Mouse (Mus musculus) heart, postnatal 14 days (tissue): ENCODE results near the gene Pik3r6. TPM values are rescaled to one million over a fixed set of nuclear protein-coding genes. Genes with fewer than 3 reads are reported as not detected.

Source experiments
- DNase-seq, 2 experiments: peaks; one replicate each; pipeline ENCODE4 v3.0.0; 2021 to 2022
- intact Hi-C: fragments of 180-260 bp; cut with DNase I; formaldehyde crosslinking; loops from one replicate; pipeline ENCODE4 v1.15.1; 2025
- total RNA-seq, 2 experiments: library from RNA; stranded (reverse); gene quantifications; 2 replicates each; pipeline ENCODE4 v1.2.3; 2021

Pik3r6 gene
- total RNA-seq, 2 experiments from 2014 or later, result 8.7 to 9.2 TPM

DNA sequence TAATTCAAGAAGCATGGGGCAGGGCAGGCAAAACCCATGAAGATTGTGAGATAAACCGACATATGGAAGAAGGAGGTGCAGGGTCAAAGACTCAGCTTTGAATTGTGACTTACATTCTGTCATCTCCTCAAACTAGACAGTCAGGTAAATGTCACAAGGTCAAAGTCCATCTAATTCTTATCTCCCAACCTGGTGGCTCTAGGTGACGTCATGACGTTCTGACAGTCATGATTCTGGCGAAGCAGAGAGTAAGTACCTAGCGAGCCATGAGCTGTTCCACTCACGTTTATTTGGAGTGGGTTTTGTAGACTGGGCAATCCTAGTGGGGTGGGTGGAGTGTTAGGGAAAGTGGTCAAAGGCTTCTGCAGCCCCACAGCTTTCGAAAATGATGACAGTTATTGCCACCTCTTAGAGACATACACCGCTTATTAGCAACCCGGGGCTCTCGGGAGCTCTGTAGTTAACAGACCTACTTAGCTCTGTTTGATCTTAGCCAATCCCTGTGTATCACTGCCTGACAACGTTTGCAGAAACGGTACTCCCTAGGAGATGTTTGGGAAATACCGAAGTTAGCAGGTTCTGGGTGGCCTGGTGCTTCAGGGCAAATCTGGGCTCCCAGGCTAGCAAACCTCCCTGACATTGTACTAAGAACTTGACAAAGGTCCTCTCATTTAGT lies 61.7 kb downstream of the Pik3r6 start:
- intact Hi-C loops, result loop anchor here (5.0 kb wide), 3 partner anchors 158 to 308 kb away; partner anchors contain the start of gene Ndel1
- no peak for DNase-seq

DNA sequence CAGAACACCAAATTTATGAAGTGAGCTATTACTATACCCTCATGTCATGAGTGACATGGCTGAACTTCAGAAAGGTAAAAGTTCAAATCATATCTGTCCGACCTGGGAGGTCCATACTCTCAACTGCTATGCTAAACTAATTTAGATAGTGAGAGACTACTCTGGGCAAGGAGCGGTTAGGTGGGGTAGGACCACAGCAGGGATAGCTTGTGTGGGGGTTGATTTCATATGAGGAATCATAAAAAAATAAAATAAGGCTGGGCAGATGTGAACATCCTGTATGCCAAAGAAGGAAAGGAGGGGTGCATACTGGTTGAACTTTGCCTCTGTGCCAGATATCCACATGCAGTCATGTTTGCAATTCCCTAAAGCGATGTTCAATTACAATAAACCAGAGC lies 62.2 kb downstream of the Pik3r6 start:
- intact Hi-C loops, result loop anchor here (5.0 kb wide), 3 partner anchors 157 to 307 kb away; partner anchors contain the start of gene Ndel1
- no peak for DNase-seq

DNA sequence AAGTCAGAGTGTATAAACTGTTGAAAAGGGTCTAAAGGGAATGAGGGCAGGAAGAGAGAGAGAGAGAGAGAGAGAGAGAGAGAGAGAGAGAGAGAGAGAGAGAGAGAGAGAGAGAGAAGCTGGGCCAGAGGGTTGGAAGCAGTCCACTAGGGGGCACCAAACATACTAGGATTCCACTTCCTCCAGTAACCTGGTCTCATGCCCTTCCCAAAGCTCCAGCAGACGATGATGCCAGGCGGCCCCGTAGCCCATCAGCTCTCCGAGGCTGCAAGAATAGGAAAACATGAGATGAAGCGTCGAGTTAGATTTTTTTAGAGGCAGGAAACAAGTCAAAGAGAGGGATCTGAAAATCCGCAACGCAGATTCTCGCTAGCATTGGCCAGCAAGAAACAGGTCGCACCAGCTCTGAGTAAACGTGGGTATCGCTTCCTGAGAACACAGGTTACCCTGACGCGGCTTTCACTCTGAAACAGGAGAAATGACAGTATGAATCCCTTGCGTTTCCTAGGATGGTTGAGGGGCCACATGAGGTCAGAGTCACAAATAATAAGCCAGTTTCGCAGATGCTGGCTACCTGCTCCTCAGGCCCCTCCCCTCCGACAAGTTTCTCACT lies 63.7 kb downstream of the Pik3r6 start:
- intact Hi-C loops, result loop anchor here (5.0 kb wide), 3 partner anchors 156 to 306 kb away; partner anchors contain the start of gene Ndel1
- peak; percentile 67 to 87 for DNase-seq

DNA sequence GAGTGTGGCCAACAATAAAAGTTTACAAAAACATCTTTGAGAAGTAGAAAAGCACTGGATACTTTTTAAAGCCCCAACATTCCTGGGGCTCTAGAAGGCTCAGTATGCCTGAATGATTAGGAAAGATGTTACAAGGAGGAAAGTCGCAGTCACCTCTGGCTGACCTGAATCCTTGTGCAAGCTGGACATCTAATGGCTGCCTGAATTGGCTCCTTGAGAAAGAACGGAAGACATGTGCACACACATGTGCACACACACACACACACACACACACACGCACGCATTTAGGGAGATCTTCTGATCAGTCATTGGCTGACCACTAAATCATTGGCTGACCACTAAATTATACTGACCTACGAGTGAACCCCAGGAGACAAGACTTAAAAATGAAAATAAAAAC lies 68.0 kb downstream of the Pik3r6 start:
- intact Hi-C loops, result no loop called here
- no peak for DNase-seq

DNA sequence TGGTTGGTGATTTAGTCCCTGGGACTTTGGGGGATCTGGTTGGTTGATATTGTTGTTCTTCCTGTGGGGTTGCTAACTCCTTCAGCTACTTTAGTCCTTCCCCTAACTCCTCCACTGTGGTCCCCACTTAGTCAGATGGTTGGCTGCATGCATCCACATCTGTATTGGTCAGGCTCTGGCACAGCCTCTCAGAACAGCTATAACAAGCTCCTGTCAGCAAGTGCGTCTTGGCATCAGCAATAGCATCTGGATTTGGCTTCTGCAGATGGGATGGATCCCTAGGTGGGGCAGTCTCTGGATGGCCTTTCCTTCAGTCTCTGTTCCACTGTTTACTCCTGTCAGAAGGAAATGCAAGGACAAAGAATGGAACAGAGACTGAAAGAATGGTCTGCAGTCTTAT lies 74.3 kb downstream of the Pik3r6 start:
- intact Hi-C loops, result no loop called here
- DNase-seq, result no peak

DNA sequence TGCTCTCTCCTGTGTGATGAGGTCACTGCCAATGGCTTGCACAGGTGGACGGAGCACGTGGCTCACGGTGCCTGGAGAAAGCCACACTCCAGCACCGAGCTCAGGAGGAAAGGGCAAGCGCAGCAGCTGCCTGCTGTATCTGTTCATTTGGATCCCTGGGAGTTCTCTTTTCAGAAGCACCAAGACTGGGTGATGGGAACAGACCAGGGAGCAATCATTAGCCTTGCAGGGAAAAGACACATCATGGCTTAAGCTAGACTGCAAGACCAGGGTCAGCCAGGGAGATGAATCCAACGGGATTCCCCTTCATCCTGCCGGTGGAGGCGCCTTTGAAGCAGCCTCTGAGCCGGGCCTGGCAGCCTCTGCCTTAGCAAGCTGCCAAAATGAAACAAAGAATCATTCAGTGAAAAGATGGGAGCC lies 76.7 kb downstream of the Pik3r6 start:
- intact Hi-C loops, result no loop called here
- DNase-seq, result peak; percentile 32 to 60

DNA sequence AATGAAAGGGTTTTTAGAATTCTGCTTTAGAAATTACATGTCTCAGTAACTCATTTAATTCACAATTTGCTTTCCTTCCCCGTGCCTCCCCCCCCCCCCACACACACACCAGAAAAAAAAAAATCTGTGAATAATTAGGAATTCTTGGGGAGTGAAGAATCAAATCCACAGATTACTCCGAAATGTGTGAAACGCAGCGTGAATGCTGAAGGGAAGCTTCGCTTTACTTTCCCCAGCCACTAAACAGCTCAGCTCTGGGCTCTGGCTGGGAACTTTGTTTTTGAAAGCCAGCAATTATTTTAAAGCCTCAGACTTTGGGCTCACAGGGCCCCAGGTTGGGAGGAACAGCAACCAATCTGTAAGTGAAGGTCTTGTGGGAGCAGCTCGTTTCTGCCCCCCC lies 77.7 kb downstream of the Pik3r6 start:
- intact Hi-C loops, result no loop called here
- no peak for DNase-seq

DNA sequence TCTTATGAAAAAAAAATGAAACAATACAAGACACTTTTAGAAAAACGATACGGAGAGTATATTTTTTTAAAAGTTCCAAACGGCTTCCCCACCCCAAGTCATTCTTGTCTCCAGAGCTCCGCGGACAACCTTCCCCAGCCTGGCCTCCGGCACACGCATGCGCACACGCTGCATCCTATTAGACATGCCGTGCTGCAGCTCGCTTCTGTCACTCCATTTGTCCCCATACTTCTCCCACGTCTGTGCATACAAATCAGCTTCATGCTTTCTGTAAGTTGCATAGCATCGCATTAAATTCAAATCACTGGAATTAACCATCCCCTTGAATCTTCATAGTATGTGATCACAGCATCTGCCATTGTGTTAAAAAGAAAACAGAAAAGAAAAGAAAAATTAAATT lies 80.4 kb downstream of the Pik3r6 start:
- intact Hi-C loops, result no loop called here
- DNase-seq, result no peak

DNA sequence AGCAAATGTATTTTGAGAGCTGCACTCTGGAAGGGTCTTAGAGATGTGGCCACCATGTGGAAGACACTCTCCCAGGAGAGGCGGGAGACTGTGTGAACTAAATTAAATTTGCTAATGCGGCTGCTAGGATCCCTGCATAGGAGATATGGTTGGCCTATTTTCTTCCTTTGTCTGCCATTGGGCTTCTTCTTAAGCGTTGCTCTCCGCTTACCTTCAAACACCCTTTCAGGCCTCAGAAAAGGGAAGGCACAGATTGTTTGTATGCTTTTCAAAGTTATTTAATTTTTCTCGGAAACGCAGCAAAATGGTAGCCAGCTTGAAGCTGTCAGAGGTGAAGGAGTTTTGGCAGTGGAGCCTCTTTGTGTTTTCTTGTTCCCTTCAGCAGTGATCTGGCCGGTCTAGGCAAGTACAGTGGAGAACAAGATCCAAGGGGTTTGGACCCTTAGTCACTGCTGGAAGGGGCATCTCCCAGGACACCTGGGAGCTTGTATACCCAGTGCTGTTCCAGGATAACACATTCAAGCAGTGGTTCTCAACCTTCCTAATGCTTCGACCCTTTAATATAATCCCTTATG lies 81.2 kb downstream of the Pik3r6 start:
- intact Hi-C loops, result no loop called here
- DNase-seq, result peak; percentile 31 to 47

DNA sequence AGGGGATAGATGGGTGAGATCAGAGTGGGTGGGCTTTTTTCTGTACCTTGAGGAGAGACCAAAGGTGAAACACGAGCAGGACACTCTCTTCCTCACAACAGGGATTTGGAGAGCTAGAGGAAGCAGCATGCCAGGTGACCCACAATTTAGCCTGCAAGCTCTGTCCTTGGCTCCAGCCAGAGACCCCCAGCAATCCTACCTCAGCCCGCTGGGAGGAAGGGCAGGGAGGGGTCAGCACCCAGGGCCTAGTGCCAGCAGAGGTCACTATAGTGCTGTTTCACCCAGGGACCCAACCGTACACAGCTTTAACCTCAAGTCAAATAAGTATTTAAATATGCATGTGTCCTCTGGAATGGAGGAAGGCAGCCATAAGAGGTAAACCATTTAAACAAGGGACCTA lies 83.1 kb downstream of the Pik3r6 start:
- intact Hi-C loops, result loop anchor here (5.0 kb wide), 3 partner anchors 106 to 221 kb away; partner anchors contain the start of gene Myh10
- DNase-seq, result peak; percentile 26 to 40

DNA sequence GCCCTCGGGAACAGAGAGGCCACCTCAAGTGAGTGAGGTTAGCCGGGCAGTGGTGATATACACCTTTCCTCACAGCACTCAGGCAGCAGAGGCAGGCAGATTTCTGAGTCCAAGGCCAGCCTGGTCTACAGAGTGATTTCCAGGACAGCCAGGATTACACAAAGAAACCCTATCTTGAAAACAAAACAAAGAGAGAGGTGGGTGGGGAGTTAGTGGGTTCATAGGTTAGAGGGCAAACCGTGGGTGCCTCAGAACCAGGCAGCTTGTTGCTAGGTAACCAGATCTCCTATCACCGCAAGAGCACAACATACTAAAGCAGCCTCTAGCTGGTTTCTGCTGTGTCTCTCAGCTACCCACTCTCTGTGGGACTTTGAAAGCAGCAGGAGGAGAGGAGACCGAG lies 83.9 kb downstream of the Pik3r6 start, which contains the start of gene Ccdc42:
Ccdc42 (plus strand) TSS at position 301 of the 400 bp plus-strand sequence.
- intact Hi-C loops, result loop anchor here (5.0 kb wide), 3 partner anchors 106 to 221 kb away; partner anchors contain the start of gene Myh10
- no peak for DNase-seq

DNA sequence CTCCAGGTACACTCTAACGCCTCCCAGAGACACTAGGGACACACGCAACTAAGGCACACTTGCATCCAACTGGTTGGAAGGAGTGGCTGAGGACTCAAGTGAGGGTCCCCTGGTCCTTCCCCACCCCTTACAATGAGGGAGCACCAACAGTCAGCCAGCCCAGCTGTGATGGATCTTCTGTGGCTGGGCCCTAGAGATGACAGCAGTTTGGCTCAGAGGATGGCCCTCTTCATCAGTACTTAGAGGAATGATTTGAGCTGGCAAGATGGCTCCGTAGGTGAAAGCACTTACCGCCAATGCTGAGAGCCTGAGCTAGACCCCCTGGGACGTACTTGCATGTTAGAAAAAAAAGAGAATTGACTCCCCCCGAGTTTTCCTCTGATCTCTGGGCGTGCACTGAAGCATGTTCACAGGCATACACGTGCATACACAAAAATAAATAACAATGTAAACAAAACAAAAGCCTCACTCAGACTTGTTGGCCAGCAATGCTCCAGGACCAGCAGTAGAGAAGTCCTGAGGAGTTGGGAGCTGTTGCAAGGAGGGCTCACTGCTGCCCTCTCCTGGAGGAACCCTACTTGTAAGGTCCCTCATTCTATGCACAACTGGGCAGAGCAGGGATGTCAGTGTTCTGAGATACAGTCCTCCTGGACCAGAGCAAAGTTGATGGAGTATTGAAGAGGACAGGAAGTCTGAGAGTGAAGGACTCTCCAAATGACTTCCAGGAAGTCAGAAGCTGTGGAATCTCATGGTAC lies 86.4 kb downstream of the Pik3r6 start:
- DNase-seq, result peak; percentile 85 to 92
- intact Hi-C loops, result loop anchor here (5.0 kb wide), 3 partner anchors 103 to 218 kb away; partner anchors contain the start of gene Myh10

DNA sequence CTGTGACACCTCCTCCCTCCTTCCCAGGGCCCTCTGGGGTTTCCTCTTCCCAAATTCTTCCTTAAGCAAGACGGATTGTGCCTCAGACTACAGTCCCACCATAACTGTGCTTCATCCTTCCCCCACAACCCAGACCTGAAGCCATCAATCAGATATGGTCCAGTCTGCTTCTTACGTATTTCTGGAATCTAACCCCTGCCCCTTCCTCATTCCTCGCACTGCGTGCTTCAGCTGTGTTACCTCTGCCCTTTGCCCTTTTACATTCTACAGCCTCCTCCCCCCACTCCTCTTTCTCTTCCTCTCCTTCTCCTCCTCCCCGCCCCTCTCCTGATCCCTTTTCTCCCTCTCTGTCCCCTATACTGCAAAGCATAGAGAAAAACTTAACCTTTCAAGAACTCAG lies 88.9 kb downstream of the Pik3r6 start:
- intact Hi-C loops, result no loop called here

DNA sequence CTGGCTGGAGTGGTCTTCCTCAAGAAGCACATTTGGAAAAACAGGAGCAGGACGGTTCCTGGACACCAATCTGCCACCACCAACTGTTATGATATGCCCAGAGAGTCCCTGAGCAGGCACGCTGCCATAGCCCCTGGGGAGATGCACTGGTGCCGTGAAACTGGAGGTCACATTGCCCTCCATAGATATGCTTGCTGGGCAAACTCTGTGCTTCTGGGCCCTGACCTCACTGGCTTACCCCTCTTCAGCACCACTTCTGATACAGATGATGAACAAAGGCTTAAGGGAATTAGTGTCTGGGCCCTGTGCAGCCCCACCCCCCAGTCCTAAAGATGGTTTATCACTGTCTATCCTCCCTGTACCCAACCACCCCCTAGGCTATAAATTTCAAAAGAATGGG lies 90.4 kb downstream of the Pik3r6 start:
- DNase-seq, result no peak
- intact Hi-C loops, result no loop called here

More for the DNA sequence above, 88.9 kb downstream of the Pik3r6 start:
- no peak for DNase-seq

DNA sequence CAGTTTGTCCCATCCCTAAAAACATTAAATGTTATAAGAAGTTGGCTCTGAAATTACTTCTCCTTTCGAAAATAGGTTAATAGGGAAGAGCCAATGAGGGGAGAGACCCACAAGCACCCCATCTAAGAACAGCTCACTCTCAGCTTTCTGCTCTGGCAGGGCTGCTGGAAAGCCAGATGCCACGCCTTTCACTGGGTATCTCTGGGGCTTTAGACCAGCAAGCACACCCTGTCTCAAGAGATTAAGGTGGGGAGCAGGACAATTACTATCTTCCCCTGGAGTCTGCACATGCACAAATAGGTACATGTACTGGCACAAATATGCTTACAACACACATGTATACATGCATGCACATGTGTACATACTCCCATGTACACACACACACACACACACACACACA lies 95.1 kb downstream of the Pik3r6 start:
- intact Hi-C loops, result no loop called here
- no peak for DNase-seq

DNA sequence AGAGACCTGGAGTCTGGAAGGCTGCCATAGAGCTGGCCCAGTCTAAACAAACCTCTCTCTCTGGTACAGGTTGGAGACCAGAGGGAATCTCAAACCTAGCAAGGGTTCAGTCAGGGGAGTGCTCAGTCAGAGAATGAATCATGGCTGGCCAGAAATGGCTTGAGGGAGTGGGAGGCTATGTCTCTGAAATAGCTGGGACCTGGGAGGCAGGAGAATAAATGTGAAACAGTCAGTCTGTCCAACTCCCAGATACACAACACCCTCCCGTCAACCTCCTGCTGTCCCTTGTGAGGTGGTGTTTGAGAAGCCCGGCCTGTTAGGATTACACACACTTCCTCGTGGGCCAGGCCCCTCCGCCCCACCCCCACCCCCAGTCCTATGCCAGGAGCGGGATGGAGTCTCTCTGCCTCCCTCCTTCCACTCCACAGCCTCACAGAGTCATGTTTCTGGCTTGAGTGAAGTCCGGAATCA lies 97.8 kb downstream of the Pik3r6 start:
- intact Hi-C loops, result no loop called here
- DNase-seq, result peak; percentile 22 to 41

DNA sequence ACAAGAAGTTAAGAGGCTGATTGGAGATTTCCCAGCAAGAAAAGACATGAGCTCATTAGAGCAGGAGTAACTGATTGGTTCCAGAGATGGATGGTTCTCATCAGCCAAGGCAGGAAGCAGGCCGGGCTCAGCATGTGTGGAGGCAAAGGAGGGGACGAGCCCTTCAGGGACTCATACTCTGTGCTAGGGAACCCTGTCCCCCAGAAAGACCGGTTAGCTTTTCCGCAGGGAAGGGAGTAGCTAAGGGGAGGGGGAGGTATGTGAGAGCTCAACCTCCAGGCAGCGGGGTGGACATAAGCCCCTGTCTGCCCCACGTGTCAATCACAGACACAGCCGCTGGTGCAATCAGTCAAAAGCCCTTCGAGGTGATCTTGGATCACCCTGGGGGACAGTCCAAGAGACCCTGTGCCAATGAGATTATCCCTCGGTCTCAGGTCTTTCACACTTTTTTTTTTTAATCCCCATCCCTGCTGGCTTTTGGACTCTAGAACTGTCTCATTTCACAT lies 98.7 kb downstream of the Pik3r6 start:
- DNase-seq, result peak; percentile 31 to 45
- intact Hi-C loops, result no loop called here
